Mouse (Mus musculus): ENCODE results near the gene Git1. TPM values are rescaled to one million over a fixed set of nuclear protein-coding genes. Genes with fewer than 3 reads are reported as not detected.

Git1 gene
- total RNA-seq (2017) = 22.1 and 24.1 TPM in 2 replicates

DNA sequence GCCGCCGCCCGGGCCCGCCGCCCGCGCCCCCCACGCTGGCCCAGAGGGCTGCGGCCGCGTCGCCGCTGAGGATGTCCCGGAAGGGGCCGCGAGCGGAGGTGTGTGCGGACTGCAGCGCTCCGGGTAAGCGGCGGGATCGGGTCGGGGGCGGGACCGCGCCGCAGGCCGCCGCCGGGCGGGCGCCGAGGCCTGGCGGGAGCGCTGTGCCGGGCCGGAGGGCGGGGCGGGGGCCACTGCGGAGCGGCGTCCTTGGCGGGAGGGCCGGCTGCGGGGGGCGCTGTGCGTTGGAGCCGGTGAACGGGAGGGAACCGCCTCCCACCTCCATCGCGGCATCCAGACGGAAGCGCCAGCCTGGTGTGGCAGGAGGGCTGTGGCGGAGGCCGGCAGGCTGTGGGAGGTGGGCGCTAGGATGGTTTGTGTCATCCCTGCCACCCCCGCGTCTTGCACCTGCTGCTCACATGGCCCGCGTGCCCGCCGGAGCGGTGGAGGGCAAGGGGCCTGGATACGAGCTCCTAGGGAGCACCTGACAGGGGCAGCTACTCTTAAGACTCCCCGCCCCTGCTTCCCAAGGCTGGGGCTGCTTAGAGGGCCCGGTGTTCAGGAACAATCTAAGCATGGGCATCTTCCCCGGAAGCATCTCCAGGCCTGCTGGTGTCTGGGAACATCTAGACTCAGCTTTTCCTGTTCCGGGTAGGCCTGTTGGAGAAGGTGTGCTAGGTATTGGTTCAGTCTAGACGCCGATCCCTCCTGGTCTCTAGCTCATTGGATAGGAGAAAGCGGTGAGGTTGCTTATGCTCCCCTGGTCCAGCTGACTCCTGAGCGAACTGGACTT lies at the start of gene Git1:
TSS of gene Git1 (plus strand) at position 51 of the 832 bp plus-strand sequence.
- ATAC-seq (replicated peaks in 1 of 2; ENCODE audit: insufficient read depth in 1 of 2, low FRiP score in 2 of 2, low TSS enrichment in 1 of 2, low read depth in 1 of 2, poor library complexity in 2 of 2, severe bottlenecking in 2 of 2) = no peak

DNA sequence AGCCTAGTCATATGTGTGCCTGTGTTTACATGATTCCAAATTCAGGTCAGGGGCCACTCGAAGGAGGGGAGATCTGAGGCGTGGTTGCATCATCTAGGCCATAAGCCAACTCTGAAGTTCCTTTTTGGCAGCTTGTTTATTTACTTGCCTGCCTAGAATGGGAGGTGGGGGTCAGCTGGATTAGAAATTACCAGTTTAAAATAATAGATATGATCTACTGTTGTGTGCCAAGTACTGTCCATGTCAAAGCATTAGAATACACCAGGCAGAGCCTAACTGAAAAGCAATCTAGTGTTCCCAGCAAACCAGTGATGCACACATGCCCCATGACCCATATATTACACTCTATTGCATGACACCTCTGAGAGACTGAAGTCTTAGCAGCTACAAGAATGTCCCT lies 48.4 kb upstream of the Git1 start:
- no peak for ATAC-seq (replicated peaks in 1 of 2; ENCODE audit: insufficient read depth in 1 of 2, low FRiP score in 2 of 2, low TSS enrichment in 1 of 2, low read depth in 1 of 2, poor library complexity in 2 of 2, severe bottlenecking in 2 of 2)

- peak; percentile 72 to 80 for ATAC-seq (replicated peaks in 1 of 2; ENCODE audit: insufficient read depth in 1 of 2, low FRiP score in 2 of 2, low TSS enrichment in 1 of 2, low read depth in 1 of 2, poor library complexity in 2 of 2, severe bottlenecking in 2 of 2)
Measured at GRCm38 (mm10) chr11:77446628-77447041, 46.7 kb upstream of the Git1 start.

DNA sequence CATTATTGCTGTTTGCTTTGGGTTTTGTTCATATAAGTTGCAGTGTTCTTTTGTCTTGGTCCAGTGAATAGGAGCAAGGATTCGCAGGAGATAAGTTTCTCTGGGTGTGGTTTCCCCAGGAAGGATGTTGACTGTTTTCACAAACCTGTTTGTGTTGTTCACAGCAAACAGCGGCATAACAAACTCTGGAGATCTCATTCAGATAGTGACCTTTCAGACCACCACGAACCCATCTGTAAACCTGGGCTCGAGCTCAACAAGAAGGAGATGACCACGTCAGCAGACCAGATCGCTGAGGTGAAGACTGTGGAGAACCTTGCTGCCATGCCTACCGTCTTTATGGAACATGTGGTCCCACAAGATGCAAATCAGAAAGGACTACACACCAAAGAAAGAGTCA lies 44.1 kb upstream of the Git1 start:
- no peak for ATAC-seq (replicated peaks in 1 of 2; ENCODE audit: insufficient read depth in 1 of 2, low FRiP score in 2 of 2, low TSS enrichment in 1 of 2, low read depth in 1 of 2, poor library complexity in 2 of 2, severe bottlenecking in 2 of 2)

- ATAC-seq (replicated peaks in 1 of 2; ENCODE audit: insufficient read depth in 1 of 2, low FRiP score in 2 of 2, low TSS enrichment in 1 of 2, low read depth in 1 of 2, poor library complexity in 2 of 2, severe bottlenecking in 2 of 2) = no peak
Measured at GRCm38 (mm10) chr11:77451670-77452069, 41.7 kb upstream of the Git1 start.

DNA sequence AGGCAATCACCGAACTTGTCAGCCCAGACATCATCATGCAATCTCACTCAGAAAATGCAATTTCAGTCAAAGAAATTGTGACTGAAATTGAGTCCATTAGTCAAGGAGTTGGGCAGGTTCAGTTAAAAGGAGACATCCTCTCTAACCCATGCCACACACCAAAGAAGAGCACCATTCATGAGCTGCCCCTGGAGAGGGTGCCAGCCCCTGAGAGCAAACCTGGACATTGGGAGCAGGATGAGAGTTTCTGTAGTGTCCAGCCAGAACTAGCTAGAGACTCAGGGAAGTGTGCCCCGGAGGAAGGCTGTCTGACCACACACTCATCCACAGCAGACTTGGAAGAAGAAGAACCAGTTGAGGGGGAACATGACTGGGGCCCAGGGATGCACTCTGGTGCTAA lies 40.0 kb upstream of the Git1 start:
- ATAC-seq (replicated peaks in 1 of 2; ENCODE audit: insufficient read depth in 1 of 2, low FRiP score in 2 of 2, low TSS enrichment in 1 of 2, low read depth in 1 of 2, poor library complexity in 2 of 2, severe bottlenecking in 2 of 2) = no peak

DNA sequence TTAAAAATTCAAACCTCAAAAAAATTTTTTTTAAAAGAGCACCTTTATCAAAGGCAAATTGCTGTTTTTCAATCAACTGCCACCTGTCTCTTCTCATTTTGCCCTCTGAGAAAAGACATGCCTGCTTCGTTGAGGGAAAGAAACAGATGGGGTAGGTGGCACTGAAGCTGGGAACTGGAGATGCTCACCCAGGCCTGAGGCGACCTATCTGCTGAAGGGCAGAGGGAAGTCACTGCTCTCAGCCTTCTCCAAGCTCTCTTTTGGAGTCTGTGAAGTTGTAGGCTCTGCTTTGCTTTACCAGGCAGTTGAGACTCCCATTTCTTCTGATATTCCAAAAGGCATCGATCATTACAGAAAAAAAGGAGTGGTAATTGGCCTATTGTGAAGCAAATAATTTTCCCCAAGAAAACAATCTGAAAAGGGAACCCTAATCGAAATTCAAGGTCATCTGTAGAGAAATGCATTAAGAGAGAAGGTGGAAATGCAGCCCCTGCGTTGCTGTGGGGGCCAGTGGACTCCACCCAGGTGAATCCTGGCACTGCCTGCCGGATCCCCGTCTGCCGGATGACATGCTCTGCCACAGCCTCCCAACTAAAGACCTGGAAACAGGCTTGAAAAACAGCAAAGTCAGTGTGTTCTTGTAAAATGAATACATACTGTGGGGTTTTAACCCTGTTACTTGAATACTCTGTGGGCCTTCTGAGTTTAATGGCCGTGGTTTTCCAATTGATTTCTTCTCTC lies 37.4 kb upstream of the Git1 start:
- ATAC-seq (replicated peaks in 1 of 2; ENCODE audit: insufficient read depth in 1 of 2, low FRiP score in 2 of 2, low TSS enrichment in 1 of 2, low read depth in 1 of 2, poor library complexity in 2 of 2, severe bottlenecking in 2 of 2) = no peak

- no peak for ATAC-seq (replicated peaks in 1 of 2; ENCODE audit: insufficient read depth in 1 of 2, low FRiP score in 2 of 2, low TSS enrichment in 1 of 2, low read depth in 1 of 2, poor library complexity in 2 of 2, severe bottlenecking in 2 of 2)
Measured at GRCm38 (mm10) chr11:77456866-77457265, 36.5 kb upstream of the Git1 start.

DNA sequence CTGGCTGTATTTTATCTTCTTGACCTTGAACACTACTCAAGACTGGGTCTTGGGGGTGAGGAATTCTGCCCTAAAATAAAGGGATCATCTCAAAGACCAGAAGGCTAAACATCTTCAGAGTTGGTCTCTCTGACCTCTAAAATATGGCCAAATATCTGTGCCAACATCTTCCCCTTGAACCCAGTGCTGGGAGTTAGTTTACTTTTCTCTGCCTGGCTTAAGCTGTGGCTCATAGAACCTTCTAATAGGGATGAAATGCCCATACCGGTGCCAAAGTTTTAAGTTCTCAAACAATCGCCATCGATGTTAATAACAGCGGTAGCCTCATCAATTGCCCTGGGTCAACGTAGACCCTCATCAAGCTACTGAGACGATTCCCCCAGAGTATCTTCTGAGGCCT lies 31.5 kb upstream of the Git1 start:
- ATAC-seq (replicated peaks in 1 of 2; ENCODE audit: insufficient read depth in 1 of 2, low FRiP score in 2 of 2, low TSS enrichment in 1 of 2, low read depth in 1 of 2, poor library complexity in 2 of 2, severe bottlenecking in 2 of 2) = no peak

GRCm38 (mm10) chr11:77462283-77463100 lies 30.9 kb upstream of the Git1 start, which contains the start of gene Coro6:
Gene Coro6, plus strand, starts transcription at chr11:77462411.
- peak in 1 of 2 experiments; percentile 26; a peak in 1 of 4 replicates for ATAC-seq (replicated peaks in 1 of 2; ENCODE audit: insufficient read depth in 1 of 2, low FRiP score in 2 of 2, low TSS enrichment in 1 of 2, low read depth in 1 of 2, poor library complexity in 2 of 2, severe bottlenecking in 2 of 2)

GRCm38 (mm10) chr11:77463101-77463445 lies 30.3 kb upstream of the Git1 start:
- no peak for ATAC-seq (replicated peaks in 1 of 2; ENCODE audit: insufficient read depth in 1 of 2, low FRiP score in 2 of 2, low TSS enrichment in 1 of 2, low read depth in 1 of 2, poor library complexity in 2 of 2, severe bottlenecking in 2 of 2)

DNA sequence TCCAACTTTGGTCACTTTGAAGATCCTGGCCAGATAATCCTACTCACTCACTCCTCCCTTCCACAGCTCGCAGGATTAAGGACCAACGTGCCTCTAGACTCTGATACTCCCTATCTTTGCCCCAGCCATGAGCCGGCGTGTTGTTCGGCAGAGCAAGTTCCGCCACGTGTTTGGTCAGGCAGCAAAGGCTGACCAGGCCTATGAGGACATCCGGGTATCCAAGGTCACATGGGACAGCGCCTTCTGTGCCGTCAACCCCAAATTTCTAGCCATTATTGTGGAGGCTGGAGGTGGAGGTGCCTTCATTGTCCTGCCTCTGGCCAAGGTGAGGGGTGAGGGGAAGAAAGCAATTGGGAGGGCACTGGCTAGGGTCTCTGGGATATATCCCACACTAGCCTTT lies 29.6 kb upstream of the Git1 start:
- no peak for ATAC-seq (replicated peaks in 1 of 2; ENCODE audit: insufficient read depth in 1 of 2, low FRiP score in 2 of 2, low TSS enrichment in 1 of 2, low read depth in 1 of 2, poor library complexity in 2 of 2, severe bottlenecking in 2 of 2)

DNA sequence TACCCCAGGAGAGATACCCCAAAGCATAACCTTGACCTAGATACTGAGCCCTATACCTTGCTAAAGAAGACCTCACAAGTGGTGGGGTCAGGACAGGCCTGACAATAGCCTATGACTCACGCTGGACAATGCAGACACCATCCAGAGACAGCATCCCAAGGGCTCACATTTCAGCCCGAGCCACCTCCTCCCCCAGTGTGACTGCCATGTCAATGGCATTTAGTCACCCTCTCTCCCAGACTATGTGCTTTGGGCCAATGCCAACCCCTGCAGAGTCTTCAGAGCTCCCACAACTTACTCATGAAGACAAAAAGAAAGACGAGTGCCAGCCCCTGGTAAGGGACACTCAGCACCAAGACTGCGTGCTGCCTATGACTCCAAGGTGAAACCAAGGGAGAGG lies 28.7 kb upstream of the Git1 start:
- ATAC-seq (replicated peaks in 1 of 2; ENCODE audit: insufficient read depth in 1 of 2, low FRiP score in 2 of 2, low TSS enrichment in 1 of 2, low read depth in 1 of 2, poor library complexity in 2 of 2, severe bottlenecking in 2 of 2) = no peak

- no peak for ATAC-seq (replicated peaks in 1 of 2; ENCODE audit: insufficient read depth in 1 of 2, low FRiP score in 2 of 2, low TSS enrichment in 1 of 2, low read depth in 1 of 2, poor library complexity in 2 of 2, severe bottlenecking in 2 of 2)
Measured at GRCm38 (mm10) chr11:77465111-77465510, 28.3 kb upstream of the Git1 start.

DNA sequence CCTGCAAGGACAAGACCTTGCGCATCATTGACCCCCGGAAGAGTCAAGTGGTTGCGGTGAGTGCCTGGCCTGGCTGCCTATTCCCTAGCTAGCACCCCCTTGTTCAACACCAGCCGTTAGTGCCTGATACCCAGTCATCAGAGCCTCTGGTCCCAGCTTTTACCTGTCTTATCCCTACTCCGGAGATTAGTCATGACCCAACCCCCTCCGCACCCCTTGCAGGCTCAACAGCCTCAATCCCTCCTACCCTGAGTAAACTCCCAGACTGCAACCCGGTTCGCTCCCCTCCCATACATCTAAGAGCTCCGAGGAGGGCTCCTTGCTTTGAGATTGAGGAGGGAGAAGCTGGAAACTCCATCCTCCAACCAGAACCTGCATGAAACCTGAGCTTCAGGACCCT lies 26.8 kb upstream of the Git1 start:
- no peak for ATAC-seq (replicated peaks in 1 of 2; ENCODE audit: insufficient read depth in 1 of 2, low FRiP score in 2 of 2, low TSS enrichment in 1 of 2, low read depth in 1 of 2, poor library complexity in 2 of 2, severe bottlenecking in 2 of 2)

- ATAC-seq (replicated peaks in 1 of 2; ENCODE audit: insufficient read depth in 1 of 2, low FRiP score in 2 of 2, low TSS enrichment in 1 of 2, low read depth in 1 of 2, poor library complexity in 2 of 2, severe bottlenecking in 2 of 2) = peak; percentile 67 to 70; a peak in 3 of 4 replicates
Measured at GRCm38 (mm10) chr11:77467157-77467556, 26.2 kb upstream of the Git1 start.

- peak; percentile 72 to 80 for ATAC-seq (replicated peaks in 1 of 2; ENCODE audit: insufficient read depth in 1 of 2, low FRiP score in 2 of 2, low TSS enrichment in 1 of 2, low read depth in 1 of 2, poor library complexity in 2 of 2, severe bottlenecking in 2 of 2)
Measured at GRCm38 (mm10) chr11:77467784-77468183, 25.6 kb upstream of the Git1 start.

DNA sequence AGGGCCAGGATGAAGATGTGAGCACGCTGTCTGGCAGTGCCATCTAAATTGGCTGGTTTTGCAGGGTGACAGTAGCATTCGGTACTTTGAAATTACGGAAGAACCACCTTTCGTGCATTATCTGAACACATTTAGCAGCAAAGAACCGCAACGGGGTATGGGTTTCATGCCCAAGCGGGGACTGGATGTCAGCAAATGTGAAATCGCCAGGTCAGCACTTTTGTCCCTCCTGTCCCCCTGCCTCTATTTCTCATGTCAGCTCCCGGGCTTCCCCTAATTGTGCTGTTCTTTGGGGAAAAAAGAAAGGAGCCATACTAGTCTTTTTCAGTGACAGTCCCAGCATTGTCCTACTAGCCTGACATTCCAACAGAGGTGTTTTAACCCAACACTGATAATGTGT lies 25.0 kb upstream of the Git1 start:
- no peak for ATAC-seq (replicated peaks in 1 of 2; ENCODE audit: insufficient read depth in 1 of 2, low FRiP score in 2 of 2, low TSS enrichment in 1 of 2, low read depth in 1 of 2, poor library complexity in 2 of 2, severe bottlenecking in 2 of 2)
